Mouse (Mus musculus) lung, embryonic 14.5 days (tissue): ENCODE measurements at regions not wholly inside any gene's neighbourhood (a gene's known extent, or its start where the extent isn't known, plus 50 kb on each side); places are given as distances from the start of the nearest gene placed in this dataset.

Experiments
- ATAC-seq: fragments of 200-750 bp; cut with Nextera tagmentation; 2 replicates; pipeline ENCODE4 v1.8.0; 2017; ENCODE audit warnings: mild to moderate bottlenecking, moderate TSS enrichment, moderate library complexity; ENCODE audit not compliant: insufficient read depth
- DNase-seq: peaks from one replicate; pipeline ENCODE4 v3.0.0-alpha.2; 2015
- H3K27ac ChIP-seq: fragments of 300-500 bp; sonication (generic); 2 replicates; pipeline ENCODE4 v1.5.1; 2014; ENCODE audit warnings: low read depth, mild to moderate bottlenecking, moderate library complexity
- H3K27me3 ChIP-seq: fragments of 300-500 bp; sonication (generic); 2 replicates; pipeline ENCODE4 v1.6.1; 2014; ENCODE audit warnings: low read length, control low read depth; ENCODE audit not compliant: insufficient read depth
- H3K36me3 ChIP-seq: fragments of 300-500 bp; sonication (generic); 2 replicates; pipeline ENCODE4 v1.6.1; 2014; ENCODE audit warnings: control low read depth; ENCODE audit not compliant: insufficient read depth
- H3K4me1 ChIP-seq: fragments of 300-500 bp; sonication (generic); 2 replicates; pipeline ENCODE4 v1.6.1; 2014; ENCODE audit warnings: antibody characterized with exemption, control low read depth; ENCODE audit not compliant: insufficient read depth
- H3K4me2 ChIP-seq: fragments of 300-500 bp; sonication (generic); 2 replicates; pipeline ENCODE4 v1.6.1; 2014; ENCODE audit warnings: mild to moderate bottlenecking
- H3K4me3 ChIP-seq: fragments of 300-500 bp; sonication (generic); 2 replicates; pipeline ENCODE4 v1.5.1; 2014; ENCODE audit warnings: low read depth, low read length
- H3K9ac ChIP-seq: fragments of 300-500 bp; sonication (generic); 2 replicates; pipeline ENCODE4 v1.6.1; 2014
- H3K9me3 ChIP-seq: fragments of 300-500 bp; sonication (generic); 2 replicates; pipeline ENCODE4 v1.6.1; 2016; ENCODE audit warnings: low read depth, low read length, control low read depth
- CTCF ChIP-seq: IDR thresholded peaks from 2 replicates; pipeline ENCODE4 v1.5.1; 2016; ENCODE audit warnings: antibody characterized with exemption, low read depth
- WGBS: fragments of 180-500 bp; shearing (Covaris S2); extraction: QIAGEN DNeasy Blood & Tissue Kit; methylation state at CpG from one replicate; pipeline ENCODE4 v1.1.7; 2014; 5-methylcytosine and 5-hydroxymethylcytosine counted together

GRCm38 (mm10) chr14:61998259-61998658 is 294.1 kb upstream of the Rnaseh2b start:
- no peaks in the 10 kb centered on the region for H3K27me3 ChIP-seq
- no peak overlapping the region for H3K4me2 ChIP-seq
- H3K4me1 ChIP-seq: no peaks in the 10 kb centered on the region
- H3K27ac ChIP-seq: no peak overlapping the region
- no peaks in the 10 kb centered on the region for H3K36me3 ChIP-seq
- WGBS: 75% methylated on average over 3 of the region's 3 CpGs
- DNase-seq: no peak
- no peak overlapping the region for H3K9ac ChIP-seq
- no peak for ATAC-seq
- TF ChIP-seq CTCF: no peak
- H3K4me3 ChIP-seq: no peak overlapping the region
- H3K9me3 ChIP-seq: no peaks in the 10 kb centered on the region

GRCm38 (mm10) chr14:62001481-62001949 is 290.9 kb upstream of the Rnaseh2b start:
- TF ChIP-seq CTCF: no peak
- no peaks in the 10 kb centered on the region for H3K4me1 ChIP-seq
- no peak overlapping the region for H3K27ac ChIP-seq
- WGBS: 32% methylated on average over 7 of the region's 7 CpGs
- no peak overlapping the region for H3K4me3 ChIP-seq
- H3K36me3 ChIP-seq: no peaks in the 10 kb centered on the region
- no peak overlapping the region for H3K4me2 ChIP-seq
- DNase-seq (peak; percentile 25), ATAC-seq (no peak)
- no peaks in the 10 kb centered on the region for H3K9me3 ChIP-seq
- no peaks in the 10 kb centered on the region for H3K27me3 ChIP-seq
- no peak overlapping the region for H3K9ac ChIP-seq

DNA sequence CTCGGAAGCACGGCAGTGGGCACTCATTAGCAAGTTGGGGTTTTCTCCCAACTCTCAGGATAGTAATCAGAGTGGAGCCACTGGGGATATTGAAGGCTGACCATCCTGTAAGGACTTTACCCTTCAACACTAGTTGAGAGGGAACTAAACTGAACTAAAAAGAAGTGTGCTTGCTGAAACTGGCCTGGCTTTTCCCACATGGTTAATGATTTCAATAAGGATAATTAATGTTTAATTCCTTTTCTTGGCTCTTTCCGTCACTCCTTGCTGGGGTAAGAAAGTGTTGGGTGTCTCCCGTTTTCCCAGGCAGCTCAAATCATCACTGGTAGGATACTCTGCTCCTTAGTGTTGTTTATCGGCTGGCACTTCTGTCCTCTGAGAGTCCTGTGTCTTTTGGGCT is 290.3 kb upstream of the Rnaseh2b start:
- H3K27ac ChIP-seq: no peak overlapping the region
- no peak for ATAC-seq
- no peaks in the 10 kb centered on the region for H3K36me3 ChIP-seq
- TF ChIP-seq CTCF: no peak
- H3K27me3 ChIP-seq: no peaks in the 10 kb centered on the region
- 76% methylated on average over 5 of the region's 5 CpGs for WGBS
- no peak overlapping the region for H3K4me3 ChIP-seq
- no peaks in the 10 kb centered on the region for H3K9me3 ChIP-seq
- H3K4me2 ChIP-seq: no peak overlapping the region
- no peaks in the 10 kb centered on the region for H3K4me1 ChIP-seq
- DNase-seq: no peak
- H3K9ac ChIP-seq: no peak overlapping the region

GRCm38 (mm10) chr14:62003013-62003781 is 289.2 kb upstream of the Rnaseh2b start:
- ATAC-seq: no peak

GRCm38 (mm10) chr14:62003797-62004196 is 288.6 kb upstream of the Rnaseh2b start:
- Histone ChIP-seq H3K9me3 (no peaks in the 10 kb centered on the region), H3K9ac (no peak overlapping the region), H3K27me3 (no peaks in the 10 kb centered on the region), H3K4me2 (no peak overlapping the region), H3K4me1 (no peaks in the 10 kb centered on the region), H3K27ac (no peak overlapping the region), H3K36me3 (no peaks in the 10 kb centered on the region), H3K4me3 (no peak overlapping the region)
- TF ChIP-seq CTCF: no peak
- 83% methylated on average over 2 of the region's 2 CpGs for WGBS
- ATAC-seq (no peak), DNase-seq (no peak)

More at GRCm38 (mm10) chr14:62003013-62003781, 289.2 kb upstream of the Rnaseh2b start:
- WGBS: 55% methylated on average over 16 of the region's 16 CpGs
- H3K4me3 ChIP-seq: no peak overlapping the region
- no peak for TF ChIP-seq CTCF
- no peak overlapping the region for H3K9ac ChIP-seq
- DNase-seq: peak; percentile 21
- no peaks in the 10 kb centered on the region for H3K9me3 ChIP-seq
- no peak overlapping the region for H3K27ac ChIP-seq
- H3K4me2 ChIP-seq: no peak overlapping the region
- H3K27me3 ChIP-seq: no peaks in the 10 kb centered on the region
- H3K4me1 ChIP-seq: no peaks in the 10 kb centered on the region
- no peaks in the 10 kb centered on the region for H3K36me3 ChIP-seq

- H3K4me2 ChIP-seq: no peak overlapping the region
- H3K4me1 ChIP-seq: no peaks in the 10 kb centered on the region
- no peak overlapping the region for H3K27ac ChIP-seq
- no peaks in the 10 kb centered on the region for H3K27me3 ChIP-seq
- no peaks in the 10 kb centered on the region for H3K9me3 ChIP-seq
- no peak for ATAC-seq
- no peaks in the 10 kb centered on the region for H3K36me3 ChIP-seq
- H3K4me3 ChIP-seq: no peak overlapping the region
- H3K9ac ChIP-seq: no peak overlapping the region
- no peak for TF ChIP-seq CTCF
- 85% methylated on average over 5 of the region's 5 CpGs for WGBS
- DNase-seq: no peak
Observed at GRCm38 (mm10) chr14:62008707-62009106, 283.7 kb upstream of the Rnaseh2b start.

GRCm38 (mm10) chr14:62018804-62019203 is 273.6 kb upstream of the Rnaseh2b start:
- WGBS: 85% methylated on average over 4 of the region's 4 CpGs
- no peaks in the 10 kb centered on the region for H3K9me3 ChIP-seq
- no peak for ATAC-seq
- no peak overlapping the region for H3K9ac ChIP-seq
- no peaks in the 10 kb centered on the region for H3K27me3 ChIP-seq
- 0 out of 2 replicates have a peak, but pooled peaks cover 5% of the 10 kb centered on the region for H3K4me1 ChIP-seq
- H3K4me2 ChIP-seq: no peak overlapping the region
- no peaks in the 10 kb centered on the region for H3K36me3 ChIP-seq
- no peak for TF ChIP-seq CTCF
- H3K27ac ChIP-seq: no peak overlapping the region
- H3K4me3 ChIP-seq: no peak overlapping the region
- DNase-seq: no peak
